Mouse (Mus musculus): ENCODE results near the gene Trpm2. TPM values are rescaled to one million over a fixed set of nuclear protein-coding genes. Genes with fewer than 3 reads are reported as not detected.
"Not testable (repeated sequence)": the region's sequence is repeated elsewhere in the genome, so short reads cannot be mapped to it uniquely, and the experiment has no call there.

The Trpm2 gene
- total and polyA plus RNA-seq, 3 experiments: 0.16 to 0.34 TPM; not detected in 1

DNA sequence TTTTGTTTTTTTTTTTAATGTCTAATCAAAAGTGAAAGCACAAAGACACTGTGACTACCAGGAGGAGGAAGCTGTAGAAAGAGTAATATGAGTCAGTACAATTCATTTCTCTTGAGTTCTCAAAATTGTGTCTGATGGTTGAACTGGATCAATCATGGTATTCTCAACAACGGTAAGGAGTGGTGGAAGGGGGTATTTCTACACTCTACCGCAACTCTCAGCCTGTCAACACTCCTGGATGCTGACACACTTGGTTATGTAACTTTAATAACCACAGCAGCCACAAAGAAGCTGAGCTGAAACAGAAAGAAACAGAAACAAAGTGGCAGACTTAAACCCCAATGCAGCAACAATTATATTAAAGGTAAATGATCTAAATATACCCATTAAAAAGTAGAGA is 7.6 kb downstream of the Trpm2 start:
- peaks cover 58% of the 10 kb centered on the region for H3K27me3 ChIP-seq (replicated peaks)
- in situ Hi-C loops (cut with MboI; ENCODE audit: low pct_ligation_motif_present, low pct_unique_long_range_greater_than_20kb, low sequenced_read_pairs) (no loop called here), dilution Hi-C loops (cut with MboI; ENCODE audit: extremely low pct_ligation_motif_present, extremely low pct_unique_long_range_greater_than_20kb, low sequenced_read_pairs) (no loop called here)
- TF ChIP-seq GABPA (IDR thresholded peaks at IDR 0.05; ENCODE audit: insufficient replicate concordance, low read depth, low read length): no peak
- TF ChIP-seq TBP (conservative IDR thresholded peaks at IDR 0.05; ENCODE audit: low read depth, low read length): no peak
- TF ChIP-seq ZNF384 (IDR thresholded peaks at IDR 0.05; ENCODE audit: low read depth, low read length): no peak
- no peak for TF ChIP-seq KAT2A (IDR thresholded peaks at IDR 0.05; ENCODE audit: insufficient replicate concordance, low read length)
- no peak for TF ChIP-seq JUN (IDR thresholded peaks at IDR 0.05; ENCODE audit: insufficient read depth, low read depth, low read length)
- DNase-seq (ENCODE audit: extremely low read depth): no peak
- no peak overlapping the region for H3K9ac ChIP-seq (ENCODE audit: insufficient read depth, low read depth)
- peaks cover 3 to 6% of the 10 kb centered on the region in 2 experiments; a peak in 3 of 4 replicates for H3K4me1 ChIP-seq (ENCODE audit: control insufficient read depth in 1 of 2, insufficient read depth in 2 of 2)
- H3K36me3 ChIP-seq (replicated peaks in 1 of 2; ENCODE audit: control insufficient read depth in 1 of 2, insufficient read depth in 1 of 2, low read length in 1 of 2): no peaks in the 10 kb centered on the region
- H3K4me3 ChIP-seq (replicated peaks in 1 of 3; ENCODE audit: low read depth in 2 of 3, low read length in 2 of 3, poor library complexity in 1 of 3): no peak overlapping the region
- peaks cover 2% of the 10 kb centered on the region for H3K9me3 ChIP-seq (replicated peaks; ENCODE audit: low read length)
- no peak overlapping the region; the same call in 1 of the 2 replicates for H3K4me2 ChIP-seq (ENCODE audit: insufficient read depth, low read depth, poor library complexity, severe bottlenecking)
- H3K27ac ChIP-seq (ENCODE audit: insufficient read depth, low read depth): no peak overlapping the region
- H3K79me2 ChIP-seq (replicated peaks; ENCODE audit: control insufficient read depth, extremely low read depth, insufficient read depth, poor library complexity, severe bottlenecking): no peaks in the 10 kb centered on the region

GRCm38 (mm10) chr10:77950468-77950867 is 19.9 kb downstream of the Trpm2 start:
- dilution Hi-C loops (cut with MboI; ENCODE audit: extremely low pct_ligation_motif_present, extremely low pct_unique_long_range_greater_than_20kb, low sequenced_read_pairs); H3K4me3 ChIP-seq (replicated peaks in 1 of 3; ENCODE audit: low read depth in 2 of 3, low read length in 2 of 3, poor library complexity in 1 of 3): not testable (repeated sequence)

DNA sequence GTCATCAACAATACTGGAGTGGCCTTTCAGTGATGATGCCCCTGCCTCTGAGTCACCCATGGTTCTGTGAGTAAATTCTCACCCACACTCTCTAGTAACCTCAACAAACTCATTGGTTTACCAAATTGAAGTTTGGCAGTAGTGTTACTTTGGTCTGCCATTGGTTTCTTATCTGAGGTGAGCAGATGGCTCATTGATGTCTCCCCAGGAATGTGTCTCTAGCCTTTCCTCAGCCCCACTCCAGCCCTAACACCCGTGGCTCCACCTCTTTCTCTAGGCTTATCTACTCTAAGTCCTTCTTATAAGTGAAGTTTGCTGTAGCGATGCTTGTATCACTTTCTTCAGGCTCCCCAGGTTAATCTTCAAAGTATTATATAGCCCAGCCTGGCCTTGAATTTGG is 30.7 kb downstream of the Trpm2 start:
- Histone ChIP-seq H3K4me1 (ENCODE audit: control insufficient read depth in 1 of 2, insufficient read depth in 2 of 2) (no peaks in the 10 kb centered on the region; a peak in 1 of 4 replicates), H3K27me3 (replicated peaks) (peaks cover 86% of the 10 kb centered on the region), H3K9me3 (replicated peaks; ENCODE audit: low read length) (peaks cover 3% of the 10 kb centered on the region), H3K4me2 (ENCODE audit: insufficient read depth, low read depth, poor library complexity, severe bottlenecking) (no peak overlapping the region), H3K79me2 (replicated peaks; ENCODE audit: control insufficient read depth, extremely low read depth, insufficient read depth, poor library complexity, severe bottlenecking) (no peaks in the 10 kb centered on the region), H3K9ac (ENCODE audit: insufficient read depth, low read depth) (no peak overlapping the region), H3K4me3 (replicated peaks in 1 of 3; ENCODE audit: low read depth in 2 of 3, low read length in 2 of 3, poor library complexity in 1 of 3) (no peak overlapping the region), H3K27ac (ENCODE audit: insufficient read depth, low read depth) (no peak overlapping the region), H3K36me3 (replicated peaks in 1 of 2; ENCODE audit: control insufficient read depth in 1 of 2, insufficient read depth in 1 of 2, low read length in 1 of 2) (no peaks in the 10 kb centered on the region)
- in situ Hi-C loops (cut with MboI; ENCODE audit: low pct_ligation_motif_present, low pct_unique_long_range_greater_than_20kb, low sequenced_read_pairs) (no loop called here), dilution Hi-C loops (cut with MboI; ENCODE audit: extremely low pct_ligation_motif_present, extremely low pct_unique_long_range_greater_than_20kb, low sequenced_read_pairs) (no loop called here)
- no peak for DNase-seq (ENCODE audit: extremely low read depth)
- TF ChIP-seq NELFE (IDR thresholded peaks at IDR 0.05; ENCODE audit: low read depth, low read length): no peak
- TF ChIP-seq RAD21 (IDR thresholded peaks at IDR 0.05; ENCODE audit: low read depth, low read length): no peak
- TF ChIP-seq IRF4 (IDR thresholded peaks at IDR 0.05; ENCODE audit: low read depth, low read length): no peak
- no peak for TF ChIP-seq KAT2A (IDR thresholded peaks at IDR 0.05; ENCODE audit: insufficient replicate concordance, low read length)
- TF ChIP-seq CHD2 (IDR thresholded peaks at IDR 0.05; ENCODE audit: low read length): no peak
- no peak for TF ChIP-seq POLR2AphosphoS2 (IDR thresholded peaks at IDR 0.05; ENCODE audit: low read depth, low read length)
- TF ChIP-seq MYC (IDR thresholded peaks at IDR 0.05; ENCODE audit: low read depth, low read length): no peak
- TF ChIP-seq ZKSCAN1 (IDR thresholded peaks at IDR 0.05; ENCODE audit: borderline replicate concordance, low read depth, low read length): no peak
- TF ChIP-seq GABPA (IDR thresholded peaks at IDR 0.05; ENCODE audit: insufficient replicate concordance, low read depth, low read length): no peak
- TF ChIP-seq SMC3 (IDR thresholded peaks at IDR 0.05; ENCODE audit: low read depth, low read length): no peak
- no peak for TF ChIP-seq CHD1 (IDR thresholded peaks at IDR 0.05; ENCODE audit: low read depth, low read length)
- no peak for TF ChIP-seq UBTF (IDR thresholded peaks at IDR 0.05; ENCODE audit: low read depth, low read length)

More at GRCm38 (mm10) chr10:77950468-77950867, 19.9 kb downstream of the Trpm2 start:
- H3K9me3 ChIP-seq (replicated peaks; ENCODE audit: low read length): peaks cover 13% of the 10 kb centered on the region
- DNase-seq (ENCODE audit: extremely low read depth); H3K27ac ChIP-seq (ENCODE audit: insufficient read depth, low read depth); H3K4me2 ChIP-seq (ENCODE audit: insufficient read depth, low read depth, poor library complexity, severe bottlenecking); H3K4me1 ChIP-seq (ENCODE audit: control insufficient read depth in 1 of 2, insufficient read depth in 2 of 2); H3K9ac ChIP-seq (ENCODE audit: insufficient read depth, low read depth); H3K36me3 ChIP-seq (replicated peaks in 1 of 2; ENCODE audit: control insufficient read depth in 1 of 2, insufficient read depth in 1 of 2, low read length in 1 of 2); in situ Hi-C loops (cut with MboI; ENCODE audit: low pct_ligation_motif_present, low pct_unique_long_range_greater_than_20kb, low sequenced_read_pairs); H3K79me2 ChIP-seq (replicated peaks; ENCODE audit: control insufficient read depth, extremely low read depth, insufficient read depth, poor library complexity, severe bottlenecking): not testable (repeated sequence)
- H3K27me3 ChIP-seq (replicated peaks): peaks cover 37% of the 10 kb centered on the region

Measured in CH12.LX (cell line).